Mouse (Mus musculus) urinary bladder, postnatal 25 days (tissue): ENCODE data around the gene Fam120b.

Experiments used
- DNase-seq: peaks from one replicate; pipeline ENCODE4 v3.0.0; 2022; ENCODE audit warnings: low spot score

Gene Fam120b

DNA sequence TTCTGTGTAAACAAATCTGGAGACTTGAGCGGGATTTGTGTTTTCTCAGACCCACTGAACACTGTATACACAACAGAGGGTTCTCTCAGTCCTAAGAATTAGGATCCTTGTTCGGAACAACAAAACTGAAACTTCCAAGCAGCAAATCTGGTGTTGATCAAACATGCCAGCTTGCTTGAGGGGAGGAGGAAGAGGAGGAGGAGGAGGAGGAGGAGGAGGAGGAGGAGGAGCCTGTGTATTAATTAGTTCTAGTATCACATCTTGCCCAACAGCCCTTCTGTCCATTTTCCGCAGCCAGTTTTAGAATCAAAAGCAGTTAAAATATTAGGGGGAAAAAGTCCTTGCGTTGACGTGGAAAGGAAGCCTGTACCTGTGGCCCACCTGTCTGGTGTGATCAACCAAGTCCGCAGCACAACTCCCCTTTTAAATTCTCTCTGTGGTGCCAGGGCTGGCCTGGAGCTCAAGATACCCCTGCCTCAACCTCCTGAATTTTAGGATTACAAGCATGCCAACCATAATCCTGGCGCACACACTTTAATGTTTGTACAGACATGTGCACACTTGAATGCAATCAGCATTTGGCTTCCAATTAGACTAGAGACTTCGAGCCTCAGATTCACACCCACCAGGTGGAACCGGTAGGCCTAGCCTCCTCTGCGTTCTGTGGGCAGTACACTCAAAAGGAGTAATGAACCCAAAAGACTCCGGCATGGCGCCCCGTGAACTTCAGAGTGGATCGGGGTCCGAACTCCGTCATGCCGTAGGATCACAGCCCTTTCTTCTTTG lies 16.1 kb upstream of the Fam120b start:
- DNase-seq: no peak

DNA sequence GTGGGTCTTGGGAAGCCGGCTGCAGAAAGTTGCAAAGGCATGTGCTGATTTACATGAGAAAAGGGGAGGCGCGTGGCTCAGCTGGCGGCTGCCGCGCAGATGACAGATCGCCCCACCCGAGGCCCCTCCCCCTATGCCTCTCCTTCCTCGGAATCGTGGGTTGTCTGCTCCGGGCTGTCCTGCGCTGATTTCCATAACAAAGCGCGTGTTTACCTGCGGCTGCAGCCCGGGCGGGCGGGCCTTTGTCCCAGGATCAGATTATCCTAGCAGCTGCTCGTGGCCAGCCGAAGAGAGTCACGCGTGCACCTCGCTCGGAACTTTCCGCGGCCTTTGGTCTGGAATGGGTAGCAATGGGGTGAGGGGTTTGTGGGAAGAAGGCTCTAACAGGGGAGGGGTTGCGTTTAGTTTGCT lies 15.4 kb upstream of the Fam120b start:
- peak; percentile 42 for DNase-seq

DNA sequence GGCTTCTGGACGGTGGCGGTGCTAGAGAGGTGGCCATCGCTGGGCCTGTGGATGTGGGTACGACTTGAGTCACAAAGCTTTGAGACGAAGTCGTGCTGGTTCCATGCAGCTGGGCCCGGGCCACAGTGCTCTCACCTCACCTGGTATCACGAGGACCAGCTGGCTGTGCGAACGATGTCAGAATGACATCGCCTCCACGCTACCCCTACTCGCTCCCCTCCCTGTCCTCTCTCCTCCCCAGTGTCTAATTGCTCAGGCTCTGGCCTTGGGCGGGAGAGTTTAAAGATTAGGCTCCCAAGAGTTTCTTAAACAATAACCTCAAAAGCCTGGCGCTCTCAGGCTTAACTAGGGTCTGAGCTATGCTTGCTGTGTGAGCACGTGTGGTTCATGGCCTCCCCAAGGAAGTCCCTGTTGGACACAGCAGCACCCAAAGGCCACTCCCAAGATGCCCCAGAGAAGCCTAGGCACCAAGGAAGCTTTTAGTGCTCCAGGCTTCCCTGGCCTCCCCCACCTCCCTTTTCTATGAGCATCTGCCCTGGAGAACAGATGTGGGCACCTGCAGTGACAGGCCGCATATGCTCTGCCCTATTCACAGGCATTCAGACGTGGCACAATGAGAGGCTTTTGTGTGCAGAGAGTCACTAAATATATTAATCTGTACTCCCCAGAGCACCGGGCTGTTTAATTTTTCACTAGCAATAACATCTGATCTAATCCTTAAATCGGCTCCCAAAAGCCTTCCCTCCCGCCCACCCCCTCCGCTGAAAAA lies 14.7 kb upstream of the Fam120b start:
- no peak for DNase-seq

DNA sequence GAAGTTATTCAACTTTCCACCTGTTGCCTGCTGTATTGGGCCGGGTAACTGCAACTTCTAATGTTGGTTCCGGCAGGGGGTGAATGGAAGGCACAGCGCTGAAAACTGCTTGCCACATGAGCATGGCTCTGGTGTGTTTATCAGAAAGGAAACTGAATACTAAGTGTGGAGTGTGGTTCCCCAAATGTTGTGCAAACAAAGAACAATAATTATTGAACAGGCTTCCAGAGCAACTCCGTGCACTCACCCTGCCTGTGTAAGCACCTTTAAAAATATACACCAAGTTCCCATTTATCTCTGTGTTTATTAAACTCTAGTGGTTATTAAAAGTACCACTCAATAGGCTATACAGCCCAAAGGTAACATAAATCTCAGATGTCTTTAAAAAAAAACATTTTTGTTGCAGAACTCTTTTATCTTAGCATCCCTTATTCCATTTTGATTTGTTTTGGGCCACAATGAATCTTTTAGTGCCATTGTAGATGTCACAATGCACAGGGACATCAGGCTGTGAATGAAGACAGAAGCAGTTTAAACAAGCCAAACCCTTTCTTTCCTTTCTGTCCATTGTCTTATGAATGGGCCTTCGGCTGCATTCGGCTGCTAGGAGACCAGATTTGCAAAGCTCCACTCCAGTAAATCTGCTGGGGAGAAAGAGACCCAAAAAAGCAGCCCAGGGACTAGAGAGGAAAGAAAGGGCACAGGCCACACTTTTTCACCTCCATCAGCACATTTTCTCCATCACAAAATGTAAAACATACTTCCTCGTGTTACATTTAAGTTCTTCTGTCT lies 13.9 kb upstream of the Fam120b start:
- no peak for DNase-seq

DNA sequence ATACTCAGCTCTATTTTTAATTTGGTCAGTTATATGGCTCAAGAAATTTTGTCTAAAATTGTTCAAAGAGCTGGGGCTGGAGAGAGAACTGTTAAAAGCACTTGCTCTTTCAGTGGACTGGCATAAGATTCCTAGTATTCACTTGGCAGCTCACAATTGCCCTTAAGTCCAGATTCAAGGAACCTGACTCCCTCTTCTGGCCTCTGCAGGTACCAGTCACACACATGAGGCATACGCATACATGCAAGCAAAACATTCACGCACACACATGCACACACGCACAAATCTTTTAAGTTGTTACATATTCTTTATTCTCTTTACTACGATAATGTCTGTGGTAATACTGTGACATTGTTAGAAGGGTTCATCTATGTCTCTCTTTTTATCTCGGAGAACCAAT lies 12.6 kb upstream of the Fam120b start:
- no peak for DNase-seq

DNA sequence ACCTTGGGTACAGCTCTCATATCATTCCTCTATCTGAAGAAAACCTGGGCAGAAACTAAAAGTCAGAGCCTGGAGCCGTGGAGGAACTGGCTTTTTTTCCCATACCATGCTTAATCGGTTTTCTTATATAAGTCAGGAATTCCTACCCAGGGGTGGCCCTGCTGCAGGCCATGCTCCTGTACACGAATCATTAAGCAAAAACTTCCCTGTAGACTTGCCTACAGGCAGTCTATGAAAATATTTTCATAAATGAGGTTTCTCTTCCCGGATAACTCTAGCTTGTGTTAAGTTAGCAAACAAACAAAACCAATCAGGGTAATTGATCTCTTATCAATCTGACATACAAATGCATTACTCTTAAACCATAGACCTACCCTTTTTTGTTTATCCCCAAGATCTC lies 7.1 kb upstream of the Fam120b start:
- no peak for DNase-seq

DNA sequence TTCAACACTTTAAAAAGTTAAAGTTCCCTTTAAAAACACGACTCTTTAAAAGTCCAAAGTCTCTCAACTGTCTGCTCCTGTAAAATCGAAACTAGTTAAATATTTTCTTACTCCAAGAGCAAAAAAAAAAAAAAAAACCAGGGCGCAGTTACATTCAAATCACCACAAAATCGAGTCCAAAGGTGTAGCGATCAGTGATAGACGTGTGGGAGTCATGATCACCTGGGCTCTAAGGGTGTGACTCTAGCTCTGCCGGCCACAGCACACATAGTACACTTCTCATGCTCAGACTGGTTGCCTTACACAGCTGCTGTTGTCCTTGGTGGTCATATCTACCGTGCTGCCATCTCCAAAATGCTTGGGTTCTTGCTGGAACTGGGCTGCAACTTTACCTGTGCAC lies 6.6 kb upstream of the Fam120b start:
- no peak for DNase-seq

DNA sequence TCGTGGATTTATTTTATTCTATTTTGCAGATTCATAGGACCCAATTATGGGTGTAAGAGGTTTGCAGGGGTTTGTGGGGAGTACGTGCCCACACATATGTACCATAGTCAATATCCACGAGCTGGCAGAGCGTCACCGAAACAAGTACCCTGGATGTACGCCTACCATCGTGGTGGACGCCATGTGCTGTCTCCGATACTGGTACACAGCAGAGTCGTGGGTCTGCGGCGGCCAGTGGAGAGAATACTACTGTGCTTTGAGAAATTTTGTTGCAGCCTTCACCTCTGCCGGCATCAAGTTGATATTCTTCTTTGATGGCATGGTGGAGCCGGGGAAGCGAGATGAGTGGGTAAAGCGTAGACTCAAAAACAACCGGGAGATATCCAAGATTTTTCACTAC lies 5.7 kb downstream of the Fam120b start:
- no peak for DNase-seq

DNA sequence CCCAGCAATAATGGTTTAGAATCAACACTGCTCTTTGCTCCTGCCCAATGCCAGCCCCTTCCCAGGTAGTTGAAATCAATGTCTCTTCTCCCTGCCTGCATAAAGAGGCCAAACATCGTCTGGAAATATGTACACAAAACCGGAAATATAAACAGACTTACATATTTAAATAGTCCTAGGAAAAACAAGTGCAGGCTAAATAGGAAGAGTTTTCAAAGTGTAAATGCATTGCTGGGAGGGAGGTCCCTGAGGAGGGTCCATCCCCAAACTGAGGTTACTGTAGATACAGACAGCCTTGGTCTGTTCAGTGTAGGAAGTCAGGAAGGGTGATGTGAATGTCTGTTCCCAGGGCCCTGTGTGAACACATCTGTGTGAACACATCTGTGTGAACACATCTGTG lies 10.6 kb downstream of the Fam120b start:
- no peak for DNase-seq

DNA sequence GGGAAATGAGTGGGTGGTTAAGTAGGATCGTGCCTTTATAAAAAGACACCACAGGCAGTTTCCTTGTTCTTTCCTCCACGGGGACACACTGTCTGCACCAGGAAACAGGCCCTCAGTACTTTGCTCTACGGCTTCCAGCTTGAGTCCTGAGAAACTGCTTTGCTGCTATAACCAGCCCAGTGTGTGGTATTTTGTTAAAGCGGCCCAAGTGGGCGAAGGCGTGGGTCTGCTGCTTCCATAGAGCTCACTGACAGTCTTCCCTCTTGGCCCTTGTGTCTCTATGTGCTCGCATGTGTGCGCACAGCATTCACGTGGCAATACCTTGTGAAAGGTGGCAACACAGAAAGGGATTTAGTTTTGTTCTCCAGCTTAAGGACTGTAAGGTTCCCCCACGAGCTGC lies 13.3 kb downstream of the Fam120b start:
- DNase-seq: no peak

DNA sequence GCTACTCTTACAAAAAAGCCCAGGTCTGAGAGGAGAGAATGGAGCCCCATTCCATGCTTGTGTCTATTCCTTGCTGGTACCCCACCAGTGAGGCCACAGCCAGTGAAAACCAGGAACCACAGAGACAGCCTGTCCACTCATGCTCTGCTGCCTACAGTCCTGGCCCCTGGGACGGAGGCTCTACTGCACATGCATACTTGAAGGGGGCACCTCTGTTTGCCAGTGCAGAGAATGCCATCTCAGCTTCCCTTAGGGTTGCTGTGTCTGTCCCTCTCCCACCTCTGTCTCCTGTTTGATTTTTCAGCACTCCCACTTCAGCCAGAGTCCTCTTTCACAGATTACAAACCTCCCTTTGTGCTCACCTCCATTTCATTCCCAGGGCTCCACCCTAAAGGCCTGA lies 14.9 kb downstream of the Fam120b start:
- DNase-seq: no peak

DNA sequence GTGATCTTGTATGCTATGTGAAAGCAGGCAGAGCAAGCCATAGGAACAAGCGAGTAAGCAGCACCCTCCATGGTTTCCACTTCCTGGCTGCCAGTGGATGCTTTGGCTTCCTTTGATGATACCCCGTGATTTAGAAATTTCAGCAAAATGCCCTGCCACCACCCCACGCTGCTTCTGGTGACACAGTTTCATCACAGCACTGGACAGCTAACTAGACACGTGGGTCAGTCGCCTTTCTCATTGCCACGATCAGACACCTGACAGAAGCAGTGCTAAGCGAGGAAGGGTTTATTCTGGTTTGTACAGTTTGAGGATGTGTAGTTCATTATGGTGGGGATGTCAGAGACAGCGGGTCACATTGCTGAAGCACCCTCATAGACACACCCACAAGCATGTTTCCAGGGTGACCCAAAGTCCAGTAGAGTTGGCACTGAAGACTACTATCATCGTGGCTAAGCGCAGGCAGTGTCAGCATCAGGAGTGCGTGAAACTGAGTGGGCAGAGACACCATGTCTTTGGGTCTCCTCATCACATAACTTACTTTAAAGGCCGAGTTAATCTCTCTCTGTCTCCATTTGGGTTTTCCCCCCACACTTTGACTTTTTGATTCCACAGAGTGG lies 20.7 kb downstream of the Fam120b start:
- no peak for DNase-seq

DNA sequence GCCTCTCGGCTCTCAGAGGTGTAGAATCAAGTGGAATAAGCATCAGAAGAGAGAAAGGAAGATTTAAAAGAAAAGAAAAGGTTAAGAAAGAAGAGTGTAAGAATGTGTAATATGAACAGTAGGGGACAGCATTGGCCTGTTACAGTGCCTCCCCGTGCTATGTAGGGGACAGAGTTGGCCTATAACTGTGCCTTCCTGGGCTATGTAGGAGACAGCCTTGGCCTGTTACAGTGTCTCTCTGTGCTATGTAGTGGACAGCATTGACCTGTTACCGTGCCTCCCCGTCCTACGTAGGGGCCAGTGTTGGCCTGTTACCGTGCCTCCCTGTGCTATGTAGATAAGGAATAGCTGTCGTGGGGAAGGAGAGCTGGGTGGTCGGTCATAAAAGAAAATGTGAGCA lies 23.5 kb downstream of the Fam120b start:
- no peak for DNase-seq

DNA sequence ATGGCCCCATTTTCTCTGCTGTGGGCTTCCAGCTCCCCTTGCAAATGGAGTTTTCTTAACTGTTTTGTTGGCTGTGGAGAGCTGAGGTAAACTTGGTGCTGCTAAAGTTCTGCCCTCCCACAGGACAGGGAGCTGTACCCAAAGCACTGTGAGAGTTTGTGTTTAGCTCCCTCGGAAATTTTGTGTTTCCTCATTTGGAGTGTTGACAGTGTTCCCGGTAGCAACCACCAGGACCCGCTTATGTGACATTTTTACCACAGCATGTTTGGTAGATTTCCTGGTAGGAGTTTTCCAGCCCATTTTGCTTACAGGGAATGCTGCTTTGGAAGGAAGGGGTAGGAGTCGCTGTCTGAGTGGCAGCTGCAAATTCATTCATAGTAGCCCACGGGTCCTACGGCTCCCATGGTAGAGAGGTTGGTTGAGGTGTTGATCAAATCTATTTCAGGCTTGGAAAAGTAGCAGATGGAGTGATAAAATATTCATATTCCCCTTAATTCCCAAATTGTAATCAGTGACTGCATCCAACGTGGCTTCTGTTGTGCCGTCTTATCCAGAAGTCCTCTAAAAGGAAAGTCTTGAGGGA lies 24.1 kb downstream of the Fam120b start:
- DNase-seq: no peak

DNA sequence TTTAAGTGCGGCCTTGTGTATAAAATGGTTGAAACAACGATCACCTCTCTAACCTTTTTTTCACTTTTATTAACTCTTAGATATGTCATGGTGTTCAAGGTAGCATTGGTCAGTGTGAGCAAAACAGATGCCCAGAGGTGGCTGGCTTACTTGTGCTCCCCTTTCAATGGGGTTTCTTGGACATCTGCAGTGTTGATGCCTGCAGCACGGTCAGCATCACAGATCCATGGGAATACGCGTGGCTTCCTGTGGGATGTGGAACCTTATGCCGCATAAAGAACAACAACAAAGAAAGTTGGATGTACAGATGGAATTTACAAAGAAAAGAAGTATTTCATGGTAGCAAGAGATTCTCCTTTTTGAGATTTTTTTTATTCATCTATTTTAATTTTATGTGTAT lies 25.4 kb downstream of the Fam120b start:
- no peak for DNase-seq

DNA sequence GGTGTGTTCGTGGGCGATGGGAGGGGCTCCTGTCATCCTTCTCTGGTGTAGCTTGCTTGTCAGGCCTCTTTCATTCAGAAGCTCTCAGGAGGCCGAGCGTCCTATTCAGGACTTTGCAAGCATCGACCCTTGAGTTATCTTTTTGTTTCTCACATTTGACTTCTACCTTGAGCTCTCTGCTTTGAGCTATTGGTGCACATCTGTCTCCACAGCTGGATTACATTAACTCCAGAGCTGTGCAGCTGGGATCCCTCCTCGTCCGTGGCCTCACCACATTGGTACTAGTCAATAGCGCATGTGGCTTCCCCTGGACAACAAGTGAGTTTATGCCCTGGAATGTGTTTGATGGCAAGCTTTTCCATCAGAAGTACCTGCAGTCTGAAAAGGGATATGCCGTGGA lies 26.7 kb downstream of the Fam120b start:
- no peak for DNase-seq

DNA sequence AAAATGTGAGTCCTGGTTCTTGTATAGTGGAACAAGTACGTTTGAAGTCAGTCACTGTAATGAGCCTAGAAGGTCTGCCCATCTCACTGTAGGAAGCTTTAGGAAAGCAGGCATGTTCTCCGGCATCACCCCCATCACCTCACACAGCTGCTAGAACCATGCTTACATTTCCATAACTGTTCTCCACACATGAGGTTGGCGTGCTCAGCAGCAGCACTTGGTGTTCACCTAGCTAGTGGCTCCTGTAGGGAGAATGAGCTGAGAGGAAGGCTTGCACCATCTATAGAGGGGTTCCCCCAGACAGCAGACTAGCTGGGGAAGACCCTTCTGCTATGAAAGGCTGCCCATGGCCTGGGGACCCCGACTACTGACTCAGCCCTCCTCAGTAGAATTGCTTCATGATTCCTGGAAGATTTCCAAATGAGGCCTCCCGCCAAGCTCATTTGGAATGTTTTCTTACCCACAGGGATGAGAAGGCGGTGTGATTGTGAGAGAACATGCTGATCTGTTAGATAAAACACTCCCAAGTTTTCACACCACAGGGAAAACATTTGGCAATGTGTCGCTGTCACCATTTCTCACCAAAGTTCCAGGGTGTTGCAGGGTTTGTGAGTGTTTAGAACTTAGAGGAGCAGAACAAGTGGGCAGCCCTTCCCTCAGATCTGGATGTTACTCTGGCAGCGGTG lies 27.2 kb downstream of the Fam120b start:
- DNase-seq: no peak

DNA sequence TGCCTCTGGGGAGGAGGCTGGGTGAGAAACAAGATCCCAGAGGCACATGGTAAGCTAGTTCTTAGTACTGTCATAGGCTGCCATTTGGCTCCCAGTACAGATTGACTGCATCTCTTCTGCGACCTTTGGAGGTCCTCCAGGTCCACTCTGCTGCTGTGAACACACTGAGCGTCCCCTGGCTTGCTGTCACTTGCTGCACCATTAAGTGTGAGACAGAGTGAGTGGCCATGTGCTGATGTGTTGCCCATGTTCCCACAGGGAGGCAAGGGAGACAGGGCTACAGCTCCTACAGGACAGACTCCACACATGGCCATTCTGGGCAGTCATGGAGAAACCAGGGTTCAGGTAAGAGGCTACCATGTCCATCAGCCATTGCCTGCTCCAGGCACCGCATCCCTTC lies 29.9 kb downstream of the Fam120b start:
- no peak for DNase-seq

DNA sequence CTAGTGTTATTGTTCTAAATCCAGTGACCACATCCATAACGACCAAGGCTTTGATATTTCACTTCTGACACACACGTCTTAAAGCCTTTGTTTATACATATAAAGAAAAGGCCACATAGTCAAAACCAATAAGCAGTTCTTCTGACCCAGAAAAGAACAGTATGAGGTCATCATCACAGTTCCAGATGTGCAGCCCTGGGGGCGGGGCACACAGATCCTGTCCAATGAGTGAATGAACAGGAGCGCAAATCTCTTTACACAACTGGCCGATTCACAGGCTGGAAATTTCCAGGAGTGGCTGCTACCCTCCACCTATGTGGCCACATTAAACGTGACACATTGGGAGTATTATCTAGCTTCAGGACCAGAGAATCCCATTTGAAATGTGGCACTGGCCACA lies 33.4 kb downstream of the Fam120b start:
- no peak for DNase-seq

DNA sequence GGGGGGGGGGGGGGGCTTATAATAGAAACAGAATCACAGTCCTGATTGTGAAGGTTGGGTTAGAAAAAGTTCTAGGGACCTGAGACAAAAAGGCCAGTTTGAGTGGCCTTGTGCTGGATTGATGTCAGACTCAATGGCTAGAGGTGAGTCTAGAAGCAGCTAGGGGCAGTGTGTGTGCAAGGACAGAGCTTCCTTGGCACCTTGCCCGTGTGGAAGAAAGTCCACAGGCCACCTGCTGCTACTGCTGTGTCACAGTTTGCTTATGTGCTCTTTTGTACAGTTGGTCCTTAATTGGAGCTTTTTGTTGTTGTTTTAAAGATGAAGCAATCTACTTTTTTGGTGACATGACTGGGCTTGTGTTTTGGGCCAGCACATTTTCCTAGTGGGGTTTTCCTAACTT lies 33.9 kb downstream of the Fam120b start:
- no peak for DNase-seq

DNA sequence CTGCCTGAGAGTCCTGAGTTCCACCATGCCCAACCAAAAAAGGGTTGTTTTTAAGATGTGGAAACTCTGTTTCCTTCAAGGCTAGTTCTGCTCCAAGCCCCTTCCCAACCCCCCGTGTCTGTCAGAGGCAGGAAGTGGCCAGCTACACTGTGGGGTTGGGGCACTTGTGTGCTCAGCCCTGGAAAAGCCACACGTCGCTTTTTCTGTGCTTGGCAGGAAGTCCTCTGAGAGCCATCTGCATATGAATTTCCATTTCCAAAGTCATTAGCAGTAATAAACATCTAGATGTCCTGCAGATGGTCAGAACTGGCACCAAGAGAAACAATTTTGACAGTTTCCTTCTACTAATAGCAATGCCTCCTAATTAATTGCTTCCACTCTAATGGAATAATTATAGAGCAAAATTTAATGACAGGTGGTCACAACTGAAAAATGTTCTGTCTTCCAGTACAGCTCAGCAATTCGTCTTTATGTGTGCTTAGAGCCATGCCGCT lies 35.1 kb downstream of the Fam120b start:
- DNase-seq: no peak
